ENCODE assay signal across 7 mouse cellular contexts in genomic region chrX:169987368-169987837, GRCm38 (mm10). TPM values are rescaled to one million over a fixed set of nuclear protein-coding genes. Genes with fewer than 3 reads are reported as not detected.
DNase-seq lines count a peak whose midpoint lies in the region; ATAC-seq lines count a peak whose summit lies in the region.
"Not testable (repeated sequence)": the region's sequence is repeated elsewhere in the genome, so short reads cannot be mapped to it uniquely, and the experiment has no call there.

No protein-coding gene starts in this region.

- WGBS in embryonic facial prominence, embryonic 12.5 days = 86% methylated on average over 28 of the region's 28 CpGs
- WGBS in limb, embryonic 11.5 days = 85% methylated on average over 28 of the region's 28 CpGs
- WGBS in midbrain, embryonic 13.5 days = 86% methylated on average over 28 of the region's 28 CpGs

- H3K4me3 ChIP-seq in embryonic facial prominence, embryonic 12.5 days; limb, embryonic 11.5 days (ENCODE audit: low read depth, low read length); midbrain, embryonic 13.5 days (replicated peaks): not testable (repeated sequence)

- H3K4me1 ChIP-seq in embryonic facial prominence, embryonic 12.5 days; limb, embryonic 11.5 days (ENCODE audit: control insufficient read depth, insufficient read depth, low read length); midbrain, embryonic 13.5 days (replicated peaks): not testable (repeated sequence)

- DNase-seq in brain, adult 2 months (ENCODE audit: low read depth, low spot score) = peak; percentile 81
- peak; percentile 98 for DNase-seq in heart, adult 11 months
- peak; percentile 73 for DNase-seq in kidney, adult 18-20 months
- peak; percentile 68 for DNase-seq in limb, embryonic 11.5 days (ENCODE audit: low spot score)
- DNase-seq in skeletal muscle tissue, adult 2 months (ENCODE audit: low read depth, low spot score) = peak; percentile 70

- H3K27ac ChIP-seq in embryonic facial prominence, embryonic 12.5 days; limb, embryonic 11.5 days (replicated peaks; ENCODE audit: low read depth, low read length); midbrain, embryonic 13.5 days: not testable (repeated sequence)

- not testable (repeated sequence) for H3K4me2 ChIP-seq in embryonic facial prominence, embryonic 12.5 days (replicated peaks); limb, embryonic 11.5 days (ENCODE audit: low read depth, severe bottlenecking); midbrain, embryonic 13.5 days (replicated peaks)

- peaks cover 49% of the 10 kb centered on the region for H3K9me3 ChIP-seq in embryonic facial prominence, embryonic 12.5 days
- peaks cover 46% of the 10 kb centered on the region for H3K9me3 ChIP-seq in limb, embryonic 11.5 days (ENCODE audit: control insufficient read depth, low read length)
- peaks cover 61% of the 10 kb centered on the region for H3K9me3 ChIP-seq in midbrain, embryonic 13.5 days

- H3K27me3 ChIP-seq in embryonic facial prominence, embryonic 12.5 days; limb, embryonic 11.5 days (ENCODE audit: control insufficient read depth, insufficient read depth, low read length); midbrain, embryonic 13.5 days: not testable (repeated sequence)

- ATAC-seq in embryonic facial prominence, embryonic 12.5 days (ENCODE audit: insufficient number of reproducible peaks, insufficient read depth, low FRiP score, low TSS enrichment) = peak; percentile 3; the same call in 1 of the 2 replicates
- ATAC-seq in limb, embryonic 11.5 days (ENCODE audit: insufficient number of reproducible peaks, low FRiP score, low TSS enrichment, low read depth) = 0 out of 2 replicates have a peak, but pooled peaks have one; percentile 1
- ATAC-seq in midbrain, embryonic 13.5 days = peak; percentile 15

- peaks cover 52% of the 10 kb centered on the region for H3K36me3 ChIP-seq in embryonic facial prominence, embryonic 12.5 days
- H3K36me3 ChIP-seq in limb, embryonic 11.5 days (ENCODE audit: control insufficient read depth, insufficient read depth, low read length) = peaks cover 45% of the 10 kb centered on the region
- peaks cover 63% of the 10 kb centered on the region for H3K36me3 ChIP-seq in midbrain, embryonic 13.5 days

- H3K9ac ChIP-seq in embryonic facial prominence, embryonic 12.5 days; limb, embryonic 11.5 days (ENCODE audit: low read length); midbrain, embryonic 13.5 days (replicated peaks): not testable (repeated sequence)

RNA-seq across cellular contexts. Expression of gene Gm21887, which starts 22.1 kb away (rescaled TPM):
- 212 and 388 TPM in 2 replicates for polyA plus RNA-seq in embryonic facial prominence, embryonic 12.5 days (2016; fragmentation: Nextera tagmentation; extraction: Ambion mirVana)
- 244 and 297 TPM in 2 replicates for polyA plus RNA-seq in limb, embryonic 11.5 days (2014; fragmentation: Nextera tagmentation; extraction: Ambion mirVana)
- 164 and 183 TPM in 2 replicates for polyA plus RNA-seq in midbrain, embryonic 13.5 days (2015; fragmentation: Nextera tagmentation; extraction: Ambion mirVana)
